In genomic region chr7:38147477-38147876, GRCm38 (mm10) we compare ENCODE assay signal across 22 mouse cellular contexts. TPM values are rescaled to one million over a fixed set of nuclear protein-coding genes. Genes with fewer than 3 reads are reported as not detected.
DNase-seq lines count a peak whose midpoint lies in the region; ATAC-seq and TF ChIP-seq lines count a peak whose summit lies in the region.
"Had no signal": no experiment of that assay in that cellular context is flagged by ENCODE, and none has a peak within 500 bp of the region (broad histone marks: within the 10 kb centered on the region; RNA-seq: fewer than 3 reads in every experiment).

No protein-coding gene starts in this region.

- no peak for TF ChIP-seq POLR2A in testis, adult 2 months (IDR thresholded peaks at IDR 0.05; ENCODE audit: control insufficient read depth, low read depth, low read length)

- TF ChIP-seq CTCF in forebrain, postnatal 0 days (IDR thresholded peaks at IDR 0.05; ENCODE audit: low read depth) = 0 out of 2 replicates have a peak, but pooled peaks have one; percentile 14
- peak; percentile 50 for TF ChIP-seq CTCF in layer of hippocampus, adult 2 months (conservative IDR thresholded peaks at IDR 0.05)
- peak; percentile 74; the same call in 1 of the 2 replicates for TF ChIP-seq CTCF in testis, adult 2 months (IDR thresholded peaks at IDR 0.05; ENCODE audit: control insufficient read depth, insufficient read depth, insufficient replicate concordance, low read depth, low read length)
- TF ChIP-seq CTCF in stomach, postnatal 0 days (IDR thresholded peaks at IDR 0.05; ENCODE audit: low read depth) = peak; percentile 27

- 92% methylated on average over 6 of the region's 6 CpGs for WGBS in forebrain, postnatal 0 days
- WGBS in forebrain, embryonic 16.5 days = 86% methylated on average over 6 of the region's 6 CpGs
- 83% methylated on average over 6 of the region's 6 CpGs for WGBS in stomach, postnatal 0 days

- no peaks in the 10 kb centered on the region for H3K9me3 ChIP-seq in forebrain, postnatal 0 days (ENCODE audit: low read length)
- no peaks in the 10 kb centered on the region for H3K9me3 ChIP-seq in forebrain, embryonic 16.5 days (ENCODE audit: control insufficient read depth, low read length)
- no peaks in the 10 kb centered on the region for H3K9me3 ChIP-seq in stomach, postnatal 0 days (ENCODE audit: control insufficient read depth, low read length)
- H3K9me3 ChIP-seq: embryonic facial prominence, embryonic 15.5 days; heart, embryonic 13.5 days; intestine, embryonic 15.5 days; limb, embryonic 10.5 days; midbrain, embryonic 15.5 days had no signal

- H3K9ac ChIP-seq in forebrain, postnatal 0 days = no peak overlapping the region
- H3K9ac ChIP-seq in forebrain, embryonic 16.5 days (replicated peaks; ENCODE audit: low read depth, low read length) = no peak overlapping the region
- H3K9ac ChIP-seq in stomach, postnatal 0 days (ENCODE audit: low read length) = no peak overlapping the region
- H3K9ac ChIP-seq: embryonic facial prominence, embryonic 15.5 days; heart, embryonic 13.5 days; hindbrain, embryonic 14.5 days; intestine, embryonic 15.5 days; midbrain, embryonic 15.5 days had no signal

- ATAC-seq in forebrain, postnatal 0 days = no peak
- no peak for ATAC-seq in forebrain, embryonic 16.5 days
- no peak for ATAC-seq in stomach, postnatal 0 days (ENCODE audit: low FRiP score, low TSS enrichment)
- ATAC-seq: intestine, embryonic 15.5 days; midbrain, embryonic 15.5 days had no signal

- DNase-seq in forebrain, postnatal 0 days = no peak
- DNase-seq in layer of hippocampus, adult 2 months (ENCODE audit: low spot score in 2 of 2) = no peak
- DNase-seq in layer of hippocampus, adult 8-10 months (ENCODE audit: low spot score in 2 of 2) = no peak
- DNase-seq in testis, postnatal 10 days (ENCODE audit: low spot score) = no peak
- no peak for DNase-seq in stomach, postnatal 0 days (ENCODE audit: low spot score)
- no peak for DNase-seq in spleen, postnatal 4 days (ENCODE audit: low spot score in 2 of 2)
- DNase-seq: adrenal gland, adult 8-10 months; cerebellum, adult 2 months; cerebellum, postnatal 36 days; kidney, postnatal 14 days; lung, postnatal 10 days; right cerebral cortex, postnatal 25 days; thymus, postnatal 25 days had no signal

- no peaks in the 10 kb centered on the region for H3K27me3 ChIP-seq in forebrain, postnatal 0 days (ENCODE audit: insufficient read depth, low read length)
- no peaks in the 10 kb centered on the region for H3K27me3 ChIP-seq in forebrain, embryonic 16.5 days (replicated peaks; ENCODE audit: control insufficient read depth, insufficient read depth, low read length)
- no peaks in the 10 kb centered on the region for H3K27me3 ChIP-seq in testis, adult 2 months (ENCODE audit: control insufficient read depth, insufficient read depth, low read length)
- no peaks in the 10 kb centered on the region for H3K27me3 ChIP-seq in stomach, postnatal 0 days (ENCODE audit: control insufficient read depth, insufficient read depth, low read length)
- H3K27me3 ChIP-seq: embryonic facial prominence, embryonic 15.5 days; intestine, embryonic 15.5 days; midbrain, embryonic 15.5 days had no signal

- no peak overlapping the region for H3K4me2 ChIP-seq in forebrain, postnatal 0 days (ENCODE audit: low read depth)
- no peak overlapping the region for H3K4me2 ChIP-seq in forebrain, embryonic 16.5 days (ENCODE audit: low read length)
- no peak overlapping the region for H3K4me2 ChIP-seq in stomach, postnatal 0 days (replicated peaks; ENCODE audit: low read depth)
- H3K4me2 ChIP-seq: embryonic facial prominence, embryonic 15.5 days; heart, embryonic 13.5 days; hindbrain, embryonic 14.5 days; intestine, embryonic 15.5 days; liver, embryonic 11.5 days; midbrain, embryonic 15.5 days had no signal

- H3K36me3 ChIP-seq in forebrain, postnatal 0 days (ENCODE audit: insufficient read depth) = no peaks in the 10 kb centered on the region
- no peaks in the 10 kb centered on the region for H3K36me3 ChIP-seq in forebrain, embryonic 16.5 days (ENCODE audit: control insufficient read depth, insufficient read depth)
- H3K36me3 ChIP-seq in testis, adult 2 months (ENCODE audit: control insufficient read depth, insufficient read depth, low read length) = no peaks in the 10 kb centered on the region
- H3K36me3 ChIP-seq in stomach, postnatal 0 days (ENCODE audit: control insufficient read depth, insufficient read depth, low read length) = no peaks in the 10 kb centered on the region
- H3K36me3 ChIP-seq: embryonic facial prominence, embryonic 15.5 days; heart, embryonic 13.5 days; intestine, embryonic 15.5 days; limb, embryonic 10.5 days; midbrain, embryonic 15.5 days had no signal

- H3K27ac ChIP-seq in forebrain, postnatal 0 days (ENCODE audit: low read depth, low read length) = no peak overlapping the region
- H3K27ac ChIP-seq in forebrain, embryonic 16.5 days (ENCODE audit: low read length) = no peak overlapping the region
- no peak overlapping the region for H3K27ac ChIP-seq in layer of hippocampus, adult 2 months
- H3K27ac ChIP-seq in testis, adult 2 months (ENCODE audit: control insufficient read depth, insufficient read depth, low read depth, low read length) = no peak overlapping the region
- H3K27ac ChIP-seq in stomach, postnatal 0 days (replicated peaks) = no peak overlapping the region
- H3K27ac ChIP-seq: embryonic facial prominence, embryonic 15.5 days; heart, embryonic 13.5 days; hindbrain, embryonic 14.5 days; intestine, embryonic 15.5 days; limb, embryonic 10.5 days; midbrain, embryonic 15.5 days had no signal

- H3K4me1 ChIP-seq in forebrain, postnatal 0 days (ENCODE audit: insufficient read depth) = no peaks in the 10 kb centered on the region
- H3K4me1 ChIP-seq in forebrain, embryonic 16.5 days (replicated peaks; ENCODE audit: control insufficient read depth, insufficient read depth, low read length) = peaks cover 8% of the 10 kb centered on the region; the same call in 1 of the 2 replicates
- no peaks in the 10 kb centered on the region for H3K4me1 ChIP-seq in testis, adult 2 months (ENCODE audit: control insufficient read depth, insufficient read depth, low read length)
- H3K4me1 ChIP-seq in stomach, postnatal 0 days (replicated peaks; ENCODE audit: control insufficient read depth, insufficient read depth) = no peaks in the 10 kb centered on the region
- H3K4me1 ChIP-seq: embryonic facial prominence, embryonic 15.5 days; heart, embryonic 13.5 days; intestine, embryonic 15.5 days; midbrain, embryonic 15.5 days had no signal

- H3K4me3 ChIP-seq in forebrain, postnatal 0 days (ENCODE audit: low read depth, low read length) = no peak overlapping the region
- no peak overlapping the region for H3K4me3 ChIP-seq in forebrain, embryonic 16.5 days (replicated peaks; ENCODE audit: low read length)
- H3K4me3 ChIP-seq in layer of hippocampus, adult 2 months = no peak overlapping the region
- no peak overlapping the region for H3K4me3 ChIP-seq in testis, adult 2 months (ENCODE audit: control insufficient read depth, low read depth, low read length)
- H3K4me3 ChIP-seq in stomach, postnatal 0 days (ENCODE audit: low read depth, low read length) = no peak overlapping the region
- H3K4me3 ChIP-seq: embryonic facial prominence, embryonic 15.5 days; heart, embryonic 13.5 days; intestine, embryonic 15.5 days; limb, embryonic 10.5 days; midbrain, embryonic 15.5 days had no signal

- TF ChIP-seq EP300 in stomach, postnatal 0 days (optimal IDR thresholded peaks at IDR 0.05) = no peak

RNA-seq across cellular contexts. Expression of gene 1600014C10Rik, which starts 35.5 kb away (rescaled TPM):
- 18.2 and 24.9 TPM in 2 replicates for total RNA-seq in forebrain, postnatal 0 days (2014; rRNA removed)
- polyA plus RNA-seq in forebrain, postnatal 0 days (2015; fragmentation: Nextera tagmentation; extraction: Ambion mirVana) = 12.8 and 20.8 TPM in 2 replicates
- polyA plus RNA-seq in forebrain, embryonic 16.5 days (2015; fragmentation: Nextera tagmentation; extraction: Ambion mirVana) = 17.7 and 18.7 TPM in 2 replicates
- 10 to 100 TPM; 24.0 to 29.5 TPM for total RNA-seq in layer of hippocampus, adult 2 months (2021)
- total RNA-seq in layer of hippocampus, adult 8-10 months (2022) = 10 to 100 TPM; 24.6 to 30.9 (median 28.9) TPM
- polyA plus RNA-seq in testis, adult 2 months (2012; rRNA removed) = 1.9 and 3.1 TPM in 2 replicates
- polyA plus RNA-seq in stomach, postnatal 0 days (2015; fragmentation: Nextera tagmentation; extraction: Ambion mirVana) = 9.6 and 10.3 TPM in 2 replicates

RNA-seq across cellular contexts. Expression of gene Ccne1, which starts 40.1 kb away (rescaled TPM):
- total RNA-seq in forebrain, postnatal 0 days (2014; rRNA removed) = 7.5 and 9.9 TPM in 2 replicates
- 8.3 and 11.8 TPM in 2 replicates for polyA plus RNA-seq in forebrain, postnatal 0 days (2015; fragmentation: Nextera tagmentation; extraction: Ambion mirVana)
- 14.3 and 14.5 TPM in 2 replicates for polyA plus RNA-seq in forebrain, embryonic 16.5 days (2015; fragmentation: Nextera tagmentation; extraction: Ambion mirVana)
- 10 to 100 TPM; 13.5 to 13.7 TPM for total RNA-seq in layer of hippocampus, adult 2 months (2021)
- 10 to 100 TPM; 13.1 to 17.3 (median 13.9) TPM for total RNA-seq in layer of hippocampus, adult 8-10 months (2022)
- 5.7 and 5.9 TPM in 2 replicates for polyA plus RNA-seq in testis, adult 2 months (2012; rRNA removed)
- 14.2 and 15.3 TPM in 2 replicates for polyA plus RNA-seq in stomach, postnatal 0 days (2015; fragmentation: Nextera tagmentation; extraction: Ambion mirVana)

Comparison
In these comparisons a context has a peak if more than half of its experiments do, and no peak if none do; other contexts are left out.
1. CTCF ChIP-seq: peak in every context shown above with its lines; median percentile 74 in testis, adult 2 months; 50 in layer of hippocampus, adult 2 months; 27 in stomach, postnatal 0 days; 14 in forebrain, postnatal 0 days.